Mouse (Mus musculus): ENCODE measurements around the gene Tcp11x2.
A peak's percentile ranks its signal among the peaks of the same experiment; 100 is the strongest.

Gene Tcp11x2

GRCm38 (mm10) chrX:135693633-135694032 lies at the start of gene Tcp11x2:
TSS of gene Tcp11x2 (minus strand) at chrX:135693790.
- DNase-seq = no peak

GRCm38 (mm10) chrX:135743056-135743355 lies 49.4 kb upstream of the Tcp11x2 start:
- DNase-seq = no peak

GRCm38 (mm10) chrX:135742304-135743055 lies 48.9 kb upstream of the Tcp11x2 start, which contains the start of the genes Armcx5 and Gprasp1:
TSS of gene Armcx5 (plus strand) at chrX:135742733.
TSS of gene Gprasp1 (plus strand) at chrX:135742733.
- peak; percentile 69 to 82 for DNase-seq

- no peak for DNase-seq
Measured at GRCm38 (mm10) chrX:135738730-135739520, 45.3 kb upstream of the Tcp11x2 start.

- DNase-seq = no peak
Measured at GRCm38 (mm10) chrX:135725161-135725560, 31.6 kb upstream of the Tcp11x2 start, which contains the start of gene Tmsb15a. TSS of gene Tmsb15a (minus strand) at chrX:135725261.

- DNase-seq = no peak
Measured at GRCm38 (mm10) chrX:135712845-135713244, 19.3 kb upstream of the Tcp11x2 start.

GRCm38 (mm10) chrX:135704349-135704748 lies 10.8 kb upstream of the Tcp11x2 start:
- DNase-seq = no peak

- no peak for DNase-seq
Measured at GRCm38 (mm10) chrX:135703111-135703510, 9.5 kb upstream of the Tcp11x2 start.

GRCm38 (mm10) chrX:135687802-135688201 lies 5.8 kb downstream of the Tcp11x2 start:
- no peak for DNase-seq

- DNase-seq = no peak
Measured at GRCm38 (mm10) chrX:135681858-135682257, 11.7 kb downstream of the Tcp11x2 start.

- no peak for DNase-seq
Measured at GRCm38 (mm10) chrX:135652173-135652772, 41.3 kb downstream of the Tcp11x2 start.

- no peak for DNase-seq
Measured at GRCm38 (mm10) chrX:135627605-135628004, 66.0 kb downstream of the Tcp11x2 start, which contains the start of gene Prame. TSS of gene Prame (minus strand) at chrX:135627705.
